ENCODE assay signal across 8 mouse cellular contexts in the genomic region with DNA sequence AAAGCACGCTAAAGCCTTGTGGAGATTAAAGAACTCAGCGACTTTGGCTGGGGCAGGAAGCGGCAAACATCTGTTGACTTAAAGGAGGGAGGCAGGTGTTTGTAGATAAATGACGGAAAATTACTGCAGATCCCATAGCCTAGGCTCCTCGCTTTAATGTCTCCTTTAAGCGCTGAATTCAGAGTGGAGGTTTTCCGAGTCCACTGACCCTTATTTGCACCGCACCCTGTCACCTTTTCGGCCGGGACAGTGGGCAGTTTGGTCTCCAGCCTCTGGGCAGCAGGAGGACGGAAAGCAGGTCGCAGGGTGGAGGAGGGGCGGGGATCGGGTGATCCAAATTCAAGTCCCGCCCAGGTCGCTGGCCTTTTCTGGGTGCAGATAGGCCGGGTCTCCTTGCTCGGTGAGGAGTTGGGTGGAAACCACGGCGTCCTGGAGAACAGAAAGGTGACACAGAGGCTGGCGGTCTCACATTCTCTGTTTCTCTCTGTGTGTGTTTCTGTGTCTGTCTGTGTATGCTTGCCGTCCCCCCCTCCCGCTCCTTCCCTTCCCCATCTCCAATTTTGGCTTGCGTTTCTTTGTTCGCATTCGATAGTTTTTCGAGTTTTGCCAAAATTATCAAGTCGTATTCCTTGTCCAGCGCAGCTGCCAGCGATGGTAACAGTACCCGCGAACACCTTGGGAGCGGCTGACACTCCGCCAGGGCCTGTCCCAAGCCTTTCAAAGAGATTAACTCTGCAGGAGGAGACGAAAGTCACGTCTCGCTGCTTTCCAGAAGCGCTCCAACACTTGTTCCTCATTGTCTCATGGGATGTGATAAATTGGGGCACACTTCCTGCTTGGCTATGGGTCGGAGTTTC. TPM values are rescaled to one million over a fixed set of nuclear protein-coding genes. Genes with fewer than 3 reads are reported as not detected.
DNase-seq lines count a peak whose midpoint lies in the region; ATAC-seq and TF ChIP-seq lines count a peak whose summit lies in the region.

No protein-coding gene starts in this region.

- no peaks in the 10 kb centered on the region for H3K4me1 ChIP-seq in lung, embryonic 14.5 days (ENCODE audit: insufficient read depth)

- WGBS in lung, embryonic 14.5 days, result under 1% methylated on average over 39 of the region's 39 CpGs

- ATAC-seq in lung, embryonic 14.5 days (ENCODE audit: insufficient read depth), result peak; percentile 68; the same call in 1 of the 2 replicates
- 0 out of 2 replicates have a peak, but pooled peaks have one; percentile 23 for ATAC-seq in neutrophil, adult 5-6 weeks (ENCODE audit: extremely low read depth, insufficient number of reproducible peaks, low FRiP score, poor library complexity, severe bottlenecking)

- H3K4me2 ChIP-seq in lung, embryonic 14.5 days, result peak overlapping the region; percentile 88

- H3K36me3 ChIP-seq in lung, embryonic 14.5 days (ENCODE audit: insufficient read depth), result no peaks in the 10 kb centered on the region

- peak overlapping the region; percentile 51 for H3K9ac ChIP-seq in lung, embryonic 14.5 days

- TF ChIP-seq CTCF in lung, embryonic 14.5 days (IDR thresholded peaks at IDR 0.05; ENCODE audit: low read depth), result no peak

- peak overlapping the region; percentile 28; the same call in 1 of the 2 replicates for H3K27ac ChIP-seq in lung, embryonic 14.5 days (ENCODE audit: low read depth)

- DNase-seq in CD4-positive, CD25-positive, alpha-beta regulatory T cell, adult 2 months (ENCODE audit: low read depth, low spot score), result peak; percentile 59
- peak; percentile 59 to 75 for DNase-seq in adrenal gland, adult 18-20 months (ENCODE audit: low spot score in 2 of 2)
- peak; percentile 64 for DNase-seq in embryo, embryonic 11 days
- DNase-seq in heart, adult 18-20 months, result peak; percentile 70 to 72
- peak; percentile 70 for DNase-seq in kidney, adult 11 months
- DNase-seq in lung, embryonic 14.5 days, result peak; percentile 65
- peak; percentile 61 for DNase-seq in yolk sac, embryonic 10.5 days (ENCODE audit: low spot score)

- H3K4me3 ChIP-seq in lung, embryonic 14.5 days (ENCODE audit: low read depth, low read length), result peak overlapping the region; percentile 48

- H3K9me3 ChIP-seq in lung, embryonic 14.5 days (ENCODE audit: low read depth, low read length), result 0 out of 2 replicates have a peak, but pooled peaks cover 2% of the 10 kb centered on the region

- peaks cover 23% of the 10 kb centered on the region; the same call in 1 of the 2 replicates for H3K27me3 ChIP-seq in lung, embryonic 14.5 days (ENCODE audit: insufficient read depth, low read length)

RNA-seq across cellular contexts. Expression of a gene that starts 11.9 kb away (rescaled TPM):
- 10 to 100 TPM; 72.4 to 90.5 TPM for total RNA-seq in adrenal gland, adult 18-20 months (2021)
- 10 to 100 TPM; 35.3 to 37.7 TPM for total RNA-seq in heart, adult 18-20 months (2021)
- 28.2 and 29.2 TPM in 2 replicates for polyA plus RNA-seq in lung, embryonic 14.5 days (2014; fragmentation: Nextera tagmentation; extraction: Ambion mirVana)
- total RNA-seq in neutrophil, adult 5-6 weeks (2017), result 104 and 121 TPM in 2 replicates

Comparison
In these comparisons a context has a peak if more than half of its experiments do, and no peak if none do; other contexts are left out.
1. Peak in every context shown above with its lines: DNase-seq, ATAC-seq, H3K4me3 ChIP-seq and H3K27ac ChIP-seq.